Mouse (Mus musculus): Measurements from ENCODE around the gene Frmd8. TPM values are rescaled to one million over a fixed set of nuclear protein-coding genes. Genes with fewer than 3 reads are reported as not detected.
A peak's percentile ranks its signal among the peaks of the same experiment; 100 is the strongest.

The Frmd8 gene
- polyA plus RNA-seq, 1 experiment from 2014 or later: 24.0 TPM

- peak overlapping the region; percentile 34; the same call in 1 of the 2 replicates for H3K9ac ChIP-seq (ENCODE audit: low read depth, low read length)
- H3K4me1 ChIP-seq (replicated peaks; ENCODE audit: control insufficient read depth, insufficient read depth, low read length): peaks cover 32% of the 10 kb centered on the region
- no peak for TF ChIP-seq CTCF (IDR thresholded peaks at IDR 0.05; ENCODE audit: low read depth)
- WGBS: 9% methylated on average over 11 of the region's 11 CpGs
- H3K36me3 ChIP-seq (ENCODE audit: control insufficient read depth, insufficient read depth): no peaks in the 10 kb centered on the region
- H3K9me3 ChIP-seq (ENCODE audit: control insufficient read depth): no peaks in the 10 kb centered on the region
- peak overlapping the region; percentile 91 for H3K27ac ChIP-seq (ENCODE audit: low read depth, low read length)
- ATAC-seq: peak; percentile 83
- H3K4me3 ChIP-seq (ENCODE audit: low read depth, low read length): no peak overlapping the region
- peak overlapping the region; percentile 40 for H3K4me2 ChIP-seq (replicated peaks; ENCODE audit: low read depth)
- no peaks in the 10 kb centered on the region for H3K27me3 ChIP-seq (replicated peaks; ENCODE audit: control insufficient read depth, insufficient read depth, low read length)
Measured at GRCm38 (mm10) chr19:5810103-5810839, 64.8 kb downstream of the Frmd8 start.

- H3K27ac ChIP-seq (ENCODE audit: low read depth, low read length): peak overlapping the region; percentile 91
- no peaks in the 10 kb centered on the region for H3K9me3 ChIP-seq (ENCODE audit: control insufficient read depth)
- peak overlapping the region; percentile 40 for H3K4me2 ChIP-seq (replicated peaks; ENCODE audit: low read depth)
- ATAC-seq: peak; percentile 20; the same call in 1 of the 2 replicates
- no peaks in the 10 kb centered on the region for H3K36me3 ChIP-seq (ENCODE audit: control insufficient read depth, insufficient read depth)
- no peak overlapping the region for H3K4me3 ChIP-seq (ENCODE audit: low read depth, low read length)
- TF ChIP-seq CTCF (IDR thresholded peaks at IDR 0.05; ENCODE audit: low read depth): no peak
- peaks cover 32% of the 10 kb centered on the region for H3K4me1 ChIP-seq (replicated peaks; ENCODE audit: control insufficient read depth, insufficient read depth, low read length)
- H3K27me3 ChIP-seq (replicated peaks; ENCODE audit: control insufficient read depth, insufficient read depth, low read length): no peaks in the 10 kb centered on the region
- 35% methylated on average over 7 of the region's 7 CpGs for WGBS
- peak overlapping the region; percentile 34; the same call in 1 of the 2 replicates for H3K9ac ChIP-seq (ENCODE audit: low read depth, low read length)
Measured at GRCm38 (mm10) chr19:5809712-5810089, 65.4 kb downstream of the Frmd8 start.

- ATAC-seq: no peak
- WGBS: 50% methylated on average over 14 of the region's 14 CpGs
- Histone ChIP-seq H3K27ac (ENCODE audit: low read depth, low read length) (peak overlapping the region; percentile 91), H3K4me3 (ENCODE audit: low read depth, low read length) (no peak overlapping the region), H3K4me1 (replicated peaks; ENCODE audit: control insufficient read depth, insufficient read depth, low read length) (peaks cover 32% of the 10 kb centered on the region), H3K36me3 (ENCODE audit: control insufficient read depth, insufficient read depth) (no peaks in the 10 kb centered on the region), H3K9ac (ENCODE audit: low read depth, low read length) (no peak overlapping the region), H3K27me3 (replicated peaks; ENCODE audit: control insufficient read depth, insufficient read depth, low read length) (no peaks in the 10 kb centered on the region), H3K4me2 (replicated peaks; ENCODE audit: low read depth) (peak overlapping the region; percentile 40; the same call in 1 of the 2 replicates), H3K9me3 (ENCODE audit: control insufficient read depth) (no peaks in the 10 kb centered on the region)
- no peak for TF ChIP-seq CTCF (IDR thresholded peaks at IDR 0.05; ENCODE audit: low read depth)
Measured at GRCm38 (mm10) chr19:5808955-5809711, 65.9 kb downstream of the Frmd8 start.

- no peak for TF ChIP-seq CTCF (IDR thresholded peaks at IDR 0.05; ENCODE audit: low read depth)
- H3K4me1 ChIP-seq (replicated peaks; ENCODE audit: control insufficient read depth, insufficient read depth, low read length): peaks cover 32% of the 10 kb centered on the region
- H3K27ac ChIP-seq (ENCODE audit: low read depth, low read length): 0 out of 2 replicates have a peak overlapping the region, but pooled peaks have one; percentile 28
- no peak overlapping the region for H3K4me2 ChIP-seq (replicated peaks; ENCODE audit: low read depth)
- H3K4me3 ChIP-seq (ENCODE audit: low read depth, low read length): no peak overlapping the region
- no peaks in the 10 kb centered on the region for H3K9me3 ChIP-seq (ENCODE audit: control insufficient read depth)
- no peak for ATAC-seq
- H3K9ac ChIP-seq (ENCODE audit: low read depth, low read length): no peak overlapping the region
- no peaks in the 10 kb centered on the region for H3K36me3 ChIP-seq (ENCODE audit: control insufficient read depth, insufficient read depth)
- no peaks in the 10 kb centered on the region for H3K27me3 ChIP-seq (replicated peaks; ENCODE audit: control insufficient read depth, insufficient read depth, low read length)
- 65% methylated on average over 3 of the region's 3 CpGs for WGBS
Measured at GRCm38 (mm10) chr19:5807740-5808139, 67.3 kb downstream of the Frmd8 start.

DNA sequence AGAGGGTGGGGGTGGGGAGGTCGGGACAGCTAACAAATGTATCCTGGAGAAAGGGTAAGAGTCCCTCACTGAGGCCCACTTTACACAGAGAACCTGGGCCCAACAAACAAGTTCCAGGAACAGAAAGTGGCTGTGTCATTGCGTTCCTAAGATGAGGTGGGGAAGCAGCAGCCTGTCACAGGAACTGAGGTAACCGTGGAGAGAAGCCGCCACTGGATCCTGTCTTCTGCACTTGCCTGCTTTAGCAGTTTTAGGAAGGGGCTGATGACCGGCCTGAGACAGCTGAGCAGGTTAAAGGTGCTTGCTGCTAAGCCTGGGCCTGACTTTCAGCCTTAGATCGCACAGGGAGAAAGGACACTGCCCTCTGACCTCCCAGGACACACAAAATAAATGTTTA lies 68.3 kb downstream of the Frmd8 start:
- no peak overlapping the region for H3K4me3 ChIP-seq (ENCODE audit: low read depth, low read length)
- no peak for TF ChIP-seq CTCF (IDR thresholded peaks at IDR 0.05; ENCODE audit: low read depth)
- peaks cover 32% of the 10 kb centered on the region for H3K4me1 ChIP-seq (replicated peaks; ENCODE audit: control insufficient read depth, insufficient read depth, low read length)
- H3K27ac ChIP-seq (ENCODE audit: low read depth, low read length): peak overlapping the region; percentile 79
- ATAC-seq: no peak
- 41% methylated on average over 6 of the region's 6 CpGs for WGBS
- no peaks in the 10 kb centered on the region for H3K27me3 ChIP-seq (replicated peaks; ENCODE audit: control insufficient read depth, insufficient read depth, low read length)
- no peak overlapping the region for H3K4me2 ChIP-seq (replicated peaks; ENCODE audit: low read depth)
- no peaks in the 10 kb centered on the region for H3K9me3 ChIP-seq (ENCODE audit: control insufficient read depth)
- H3K36me3 ChIP-seq (ENCODE audit: control insufficient read depth, insufficient read depth): no peaks in the 10 kb centered on the region
- H3K9ac ChIP-seq (ENCODE audit: low read depth, low read length): no peak overlapping the region

GRCm38 (mm10) chr19:5806051-5806808 lies 68.8 kb downstream of the Frmd8 start:
- no peak for TF ChIP-seq CTCF (IDR thresholded peaks at IDR 0.05; ENCODE audit: low read depth)
- Histone ChIP-seq H3K4me2 (replicated peaks; ENCODE audit: low read depth) (0 out of 2 replicates have a peak overlapping the region, but pooled peaks have one; percentile 14), H3K9me3 (ENCODE audit: control insufficient read depth) (no peaks in the 10 kb centered on the region), H3K4me3 (ENCODE audit: low read depth, low read length) (no peak overlapping the region), H3K27ac (ENCODE audit: low read depth, low read length) (peak overlapping the region; percentile 79), H3K27me3 (replicated peaks; ENCODE audit: control insufficient read depth, insufficient read depth, low read length) (no peaks in the 10 kb centered on the region), H3K9ac (ENCODE audit: low read depth, low read length) (no peak overlapping the region), H3K4me1 (replicated peaks; ENCODE audit: control insufficient read depth, insufficient read depth, low read length) (peaks cover 32% of the 10 kb centered on the region), H3K36me3 (ENCODE audit: control insufficient read depth, insufficient read depth) (no peaks in the 10 kb centered on the region)
- no peak for ATAC-seq
- WGBS: 12% methylated on average over 8 of the region's 8 CpGs
